Mouse (Mus musculus) liver, postnatal 0 days (tissue): ENCODE results near the gene Nbeal2. TPM values are rescaled to one million over a fixed set of nuclear protein-coding genes. Genes with fewer than 3 reads are reported as not detected.

ENCODE experiments used
- ATAC-seq: fragments of 200-750 bp; cut with Nextera tagmentation; 2 replicates; pipeline ENCODE4 v1.8.0; 2017; ENCODE audit warnings: mild to moderate bottlenecking, moderate library complexity
- DNase-seq: peaks from one replicate; pipeline ENCODE4 v3.0.0-alpha.2; 2016
- H3K27ac ChIP-seq: fragments of 300-500 bp; sonication (generic); 2 replicates; pipeline ENCODE4 v1.5.1; 2014; ENCODE audit warnings: antibody characterized with exemption, moderate library complexity, mild to moderate bottlenecking, low read depth
- H3K27me3 ChIP-seq: fragments of 300-500 bp; sonication (generic); 2 replicates; pipeline ENCODE4 v1.6.1; 2014; ENCODE audit warnings: low read length, control low read depth, mixed read lengths; ENCODE audit not compliant: insufficient read depth
- H3K36me3 ChIP-seq: fragments of 300-500 bp; sonication (generic); replicated peaks from 2 replicates; pipeline ENCODE4 v1.6.1; 2014; ENCODE audit warnings: mild to moderate bottlenecking, control low read depth, low read length, moderate library complexity, mixed read lengths; ENCODE audit not compliant: insufficient read depth
- H3K4me1 ChIP-seq: fragments of 300-500 bp; sonication (generic); 2 replicates; pipeline ENCODE4 v1.6.1; 2014; ENCODE audit warnings: antibody characterized with exemption, mild to moderate bottlenecking, control low read depth; ENCODE audit not compliant: insufficient read depth
- H3K4me2 ChIP-seq: fragments of 300-500 bp; sonication (generic); 2 replicates; pipeline ENCODE4 v1.6.1; 2014; ENCODE audit warnings: low read depth, mild to moderate bottlenecking, low read length, moderate library complexity, mixed read lengths
- H3K4me3 ChIP-seq: fragments of 300-500 bp; sonication (generic); 2 replicates; pipeline ENCODE4 v1.5.1; 2014; ENCODE audit warnings: low read depth, low read length
- H3K9ac ChIP-seq: fragments of 300-500 bp; sonication (generic); replicated peaks from 2 replicates; pipeline ENCODE4 v1.6.1; 2014; ENCODE audit warnings: mild to moderate bottlenecking, moderate library complexity
- H3K9me3 ChIP-seq: fragments of 300-500 bp; sonication (generic); 2 replicates; pipeline ENCODE4 v1.6.1; 2016; ENCODE audit warnings: mild to moderate bottlenecking, control low read depth, low read length, mixed read lengths
- CTCF ChIP-seq: sonication (generic); IDR thresholded peaks from 2 replicates; pipeline ENCODE4 v1.5.1; 2016; ENCODE audit warnings: antibody characterized with exemption, low read depth
- EP300 ChIP-seq: IDR thresholded peaks from 2 replicates; pipeline ENCODE4 v1.6.1; 2016; ENCODE audit warnings: antibody characterized with exemption, low read depth, mild to moderate bottlenecking
- WGBS: fragments of 180-500 bp; shearing (Covaris S2); extraction: QIAGEN DNeasy Blood & Tissue Kit; methylation state at CpG from one replicate; pipeline ENCODE4 v1.1.7; 2014; ENCODE audit not compliant: insufficient replicate concordance; 5-methylcytosine and 5-hydroxymethylcytosine counted together
- polyA plus RNA-seq: library from polyadenylated mRNA; unstranded; fragments of >200 nt; fragmentation: Nextera tagmentation; extraction: Ambion mirVana; gene quantifications from 2 replicates; pipeline ENCODE4 v1.2.1, GENCODE M21; 2015

Nbeal2 gene
- polyA plus RNA-seq, 1 experiment from 2014 or later: 2.0 TPM

DNA sequence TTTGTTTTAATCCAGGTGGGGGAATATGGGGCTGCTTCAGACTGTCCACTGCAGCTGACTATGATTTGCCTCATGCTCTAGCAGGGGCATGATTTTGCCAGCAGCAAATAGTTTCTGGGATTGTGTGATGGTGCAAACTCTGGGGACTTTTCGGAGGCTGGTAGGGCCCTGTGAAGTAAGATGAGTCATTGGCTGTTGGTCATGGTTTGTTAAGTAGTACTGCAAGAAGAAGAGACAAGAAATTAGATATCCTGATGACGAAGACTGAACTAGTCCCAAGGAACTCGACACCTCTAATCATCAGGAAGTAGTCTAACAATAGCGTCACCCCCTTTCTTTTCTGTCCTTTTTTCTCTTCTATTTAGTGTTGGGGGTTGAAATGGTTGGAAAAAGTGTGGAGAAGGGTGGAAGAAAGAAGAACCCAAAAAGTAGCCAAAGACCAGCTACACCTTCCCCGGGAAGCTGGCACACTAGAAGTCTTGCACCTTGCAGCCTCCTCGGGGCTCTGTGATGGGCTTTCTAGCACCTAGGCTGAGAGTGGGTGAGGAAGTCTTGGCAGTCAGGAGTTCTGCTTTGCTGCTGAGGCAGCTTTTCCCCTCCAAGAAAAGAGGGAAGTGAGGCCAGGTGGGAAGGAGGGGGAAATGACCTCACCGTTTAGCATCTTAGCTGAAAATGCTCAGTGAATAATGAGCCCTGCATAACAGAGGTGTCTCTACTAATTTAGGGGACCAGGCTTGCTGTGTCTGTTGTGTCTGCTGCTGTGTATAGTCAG lies 27.0 kb upstream of the Nbeal2 start:
- 48% methylated on average over 7 of the region's 7 CpGs for WGBS
- Histone ChIP-seq H3K4me1 (peaks cover 58% of the 10 kb centered on the region), H3K4me2 (no peak overlapping the region), H3K27ac (no peak overlapping the region), H3K4me3 (no peak overlapping the region), H3K27me3 (no peaks in the 10 kb centered on the region), H3K36me3 (no peaks in the 10 kb centered on the region), H3K9me3 (no peaks in the 10 kb centered on the region), H3K9ac (no peak overlapping the region)
- TF ChIP-seq CTCF (no peak), EP300 (no peak)
- ATAC-seq (no peak), DNase-seq (no peak)

GRCm38 (mm10) chr9:110678886-110679285 lies 24.9 kb upstream of the Nbeal2 start:
- 78% methylated on average over 5 of the region's 5 CpGs for whole genome bisulfite sequencing
- no peak overlapping the region for H3K9ac ChIP-seq
- TF ChIP-seq CTCF (no peak), EP300 (no peak)
- H3K4me2 ChIP-seq: no peak overlapping the region
- H3K4me3 ChIP-seq: no peak overlapping the region
- H3K27ac ChIP-seq: no peak overlapping the region
- ATAC-seq (no peak), DNase-seq (no peak)
- peaks cover 55% of the 10 kb centered on the region for H3K4me1 ChIP-seq
- H3K36me3 ChIP-seq: no peaks in the 10 kb centered on the region
- H3K27me3 ChIP-seq: no peaks in the 10 kb centered on the region
- H3K9me3 ChIP-seq: no peaks in the 10 kb centered on the region

GRCm38 (mm10) chr9:110676492-110676911 lies 22.5 kb upstream of the Nbeal2 start:
- ATAC-seq (peak; percentile 70), DNase-seq (peak; percentile 59)
- 30% methylated on average over 8 of the region's 8 CpGs for WGBS
- no peaks in the 10 kb centered on the region for H3K36me3 ChIP-seq
- H3K4me1 ChIP-seq: peaks cover 51% of the 10 kb centered on the region
- H3K9ac ChIP-seq: no peak overlapping the region
- peak overlapping the region; percentile 26; the same call in 1 of the 2 replicates for H3K4me2 ChIP-seq
- TF ChIP-seq EP300 (no peak), CTCF (no peak)
- no peaks in the 10 kb centered on the region for H3K9me3 ChIP-seq
- peak overlapping the region; percentile 64; the same call in 1 of the 2 replicates for H3K27ac ChIP-seq
- no peaks in the 10 kb centered on the region for H3K27me3 ChIP-seq
- H3K4me3 ChIP-seq: no peak overlapping the region

DNA sequence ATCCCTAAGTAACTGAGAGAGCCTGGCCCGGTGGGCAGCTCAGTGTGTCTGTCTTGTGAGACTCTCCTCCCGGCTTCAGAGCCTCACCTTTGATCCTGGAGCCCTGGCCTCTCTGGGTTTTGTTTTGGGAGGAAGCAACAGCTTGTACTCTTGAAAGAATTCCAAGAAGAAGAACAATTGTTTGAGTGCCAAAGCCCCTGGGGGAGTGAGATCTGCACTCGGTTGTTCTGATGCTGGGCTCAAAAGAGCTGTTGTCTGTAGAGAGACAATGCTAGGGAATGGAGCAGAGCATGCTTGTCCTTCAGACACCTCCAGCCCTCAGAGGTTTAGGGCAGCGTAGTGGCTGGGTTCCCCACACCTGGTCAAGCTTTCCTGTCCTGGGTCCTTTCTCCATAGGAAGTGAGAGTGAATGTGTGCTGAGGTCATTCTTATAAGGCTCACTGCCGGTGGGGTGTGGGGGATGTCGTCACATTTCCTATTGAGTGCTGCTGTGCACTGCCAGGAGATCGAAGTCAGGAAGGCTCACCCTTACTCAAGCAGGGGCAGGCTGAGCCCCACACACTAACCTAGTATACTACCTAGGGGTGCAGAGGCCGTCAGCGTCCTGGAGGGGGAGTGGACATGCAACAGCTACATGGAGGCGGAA lies 19.3 kb upstream of the Nbeal2 start:
- H3K4me2 ChIP-seq: no peak overlapping the region; the same call in 1 of the 2 replicates
- H3K4me1 ChIP-seq: peaks cover 73% of the 10 kb centered on the region
- H3K9me3 ChIP-seq: no peaks in the 10 kb centered on the region
- peak overlapping the region; percentile 29; the same call in 1 of the 2 replicates for H3K27ac ChIP-seq
- no peak overlapping the region for H3K9ac ChIP-seq
- 45% methylated on average over 10 of the region's 10 CpGs for WGBS
- ATAC-seq (no peak), DNase-seq (peak; percentile 33)
- H3K36me3 ChIP-seq: no peaks in the 10 kb centered on the region; the same call in 1 of the 2 replicates
- no peaks in the 10 kb centered on the region for H3K27me3 ChIP-seq
- H3K4me3 ChIP-seq: no peak overlapping the region
- no peak for TF ChIP-seq CTCF
- TF ChIP-seq EP300: no peak

DNA sequence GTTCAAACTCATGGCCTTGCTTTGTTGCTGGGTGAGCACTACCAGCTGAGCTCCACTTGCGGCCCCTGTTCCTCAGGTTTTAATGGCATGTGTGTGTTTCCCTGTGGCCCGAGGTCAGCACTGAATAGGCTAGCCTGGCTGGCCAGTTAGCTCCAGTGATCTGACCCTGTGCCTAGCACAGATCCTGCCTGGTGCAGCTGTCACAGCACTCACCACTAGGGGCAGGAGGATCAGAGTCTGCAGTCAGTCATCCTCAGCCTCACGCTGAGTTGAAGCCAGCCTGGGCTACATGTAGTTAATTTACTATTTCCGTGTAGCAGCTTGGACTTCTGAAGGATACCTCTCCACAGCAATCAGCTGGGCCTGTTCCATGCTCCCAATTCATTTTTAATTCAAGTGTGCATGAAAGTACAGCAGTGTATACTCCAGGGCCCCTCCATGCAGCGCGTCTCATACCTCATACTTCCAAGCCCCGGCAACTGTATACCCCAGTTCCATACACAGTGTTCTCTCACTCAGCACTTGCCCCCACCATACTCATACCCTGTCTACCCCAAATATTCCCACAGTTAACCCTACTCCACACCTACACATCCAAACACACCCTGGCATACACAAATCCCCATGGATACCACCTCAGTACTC lies 18.6 kb upstream of the Nbeal2 start:
- DNase-seq (peak; percentile 60), ATAC-seq (no peak)
- peak; percentile 83 for TF ChIP-seq CTCF
- TF ChIP-seq EP300: no peak
- Histone ChIP-seq H3K4me1 (peaks cover 73% of the 10 kb centered on the region), H3K27me3 (no peaks in the 10 kb centered on the region), H3K4me2 (no peak overlapping the region; the same call in 1 of the 2 replicates), H3K9ac (no peak overlapping the region), H3K4me3 (no peak overlapping the region), H3K27ac (0 out of 2 replicates have a peak overlapping the region, but pooled peaks have one; percentile 29), H3K9me3 (no peaks in the 10 kb centered on the region), H3K36me3 (no peaks in the 10 kb centered on the region; the same call in 1 of the 2 replicates)
- WGBS: 64% methylated on average over 7 of the region's 7 CpGs

DNA sequence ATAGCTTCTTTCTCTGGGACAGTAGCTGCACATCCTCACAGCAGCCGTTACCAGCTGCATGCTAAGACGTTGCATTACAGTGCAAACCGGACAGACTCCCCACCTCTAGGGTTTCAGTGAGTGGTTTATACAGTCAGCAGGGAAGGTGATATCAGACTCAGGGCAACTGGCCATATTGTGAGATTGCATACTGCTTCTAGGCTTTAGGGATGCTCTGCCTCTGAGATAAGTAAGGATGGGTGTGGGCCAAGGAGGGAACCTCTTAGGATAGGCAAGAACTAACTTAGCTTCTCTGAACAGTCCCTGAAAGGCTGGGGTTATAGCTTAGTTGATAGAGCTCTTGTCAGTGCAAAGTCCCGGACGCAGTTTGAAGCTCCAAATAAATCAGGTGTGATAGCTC lies 15.8 kb upstream of the Nbeal2 start:
- no peak for ATAC-seq
- Histone ChIP-seq H3K27ac (no peak overlapping the region), H3K36me3 (no peaks in the 10 kb centered on the region; the same call in 1 of the 2 replicates), H3K4me2 (no peak overlapping the region), H3K9me3 (no peaks in the 10 kb centered on the region), H3K27me3 (no peaks in the 10 kb centered on the region), H3K4me1 (peaks cover 73% of the 10 kb centered on the region), H3K9ac (no peak overlapping the region), H3K4me3 (no peak overlapping the region)
- WGBS: 73% methylated on average over 5 of the region's 5 CpGs
- no peak for DNase-seq
- 0 out of 2 replicates have a peak, but pooled peaks have one; percentile 35 for TF ChIP-seq EP300
- no peak for TF ChIP-seq CTCF
